Mouse (Mus musculus) CD4-positive, CD25-positive, alpha-beta regulatory T cell, adult 2 months (primary cell): ENCODE measurements at regions not wholly inside any gene's neighbourhood (a gene's known extent, or its start where the extent isn't known, plus 50 kb on each side); places are given as distances from the start of the nearest gene placed in this dataset.

Experiments
- DNase-seq: peaks from one replicate; pipeline ENCODE4 v3.0.0-alpha.2; 2012; ENCODE audit warnings: low read depth, low spot score

- no peak for DNase-seq
Measured at GRCm38 (mm10) chr2:128301709-128302108, 175.9 kb downstream of the Bcl2l11 start.

GRCm38 (mm10) chr2:128304063-128304712, 178.3 kb downstream of the Bcl2l11 start:
- DNase-seq, result no peak

GRCm38 (mm10) chr2:128306693-128307092, 180.9 kb downstream of the Bcl2l11 start:
- no peak for DNase-seq

GRCm38 (mm10) chr2:128309541-128310030, 183.7 kb downstream of the Bcl2l11 start:
- DNase-seq, result no peak

GRCm38 (mm10) chr2:128310081-128310480, 184.2 kb downstream of the Bcl2l11 start:
- DNase-seq, result no peak

GRCm38 (mm10) chr2:128312084-128312594, 186.3 kb downstream of the Bcl2l11 start:
- peak; percentile 47 for DNase-seq

GRCm38 (mm10) chr2:128312659-128313581, 187.1 kb downstream of the Bcl2l11 start:
- DNase-seq, result no peak

GRCm38 (mm10) chr2:128313582-128313918, 187.7 kb downstream of the Bcl2l11 start:
- DNase-seq, result no peak

- no peak for DNase-seq
Measured at GRCm38 (mm10) chr2:128313948-128314347, 188.1 kb downstream of the Bcl2l11 start.

- DNase-seq, result no peak
Measured at GRCm38 (mm10) chr2:128316516-128316915, 190.7 kb downstream of the Bcl2l11 start.

GRCm38 (mm10) chr2:128318266-128318665, 192.4 kb downstream of the Bcl2l11 start:
- no peak for DNase-seq

- DNase-seq, result peak; percentile 51
Measured at GRCm38 (mm10) chr2:128318956-128319355, 193.1 kb downstream of the Bcl2l11 start.

GRCm38 (mm10) chr2:128321475-128321874, 195.6 kb downstream of the Bcl2l11 start:
- DNase-seq, result no peak

- no peak for DNase-seq
Measured at GRCm38 (mm10) chr2:128324256-128325096, 198.6 kb downstream of the Bcl2l11 start.

GRCm38 (mm10) chr2:128325097-128325421, 199.2 kb downstream of the Bcl2l11 start:
- DNase-seq, result no peak

GRCm38 (mm10) chr2:128325456-128325855, 199.6 kb downstream of the Bcl2l11 start:
- DNase-seq, result peak; percentile 89

- DNase-seq, result no peak
Measured at GRCm38 (mm10) chr2:128330833-128331232, 205.0 kb downstream of the Bcl2l11 start.

GRCm38 (mm10) chr2:128331275-128331674, 205.4 kb downstream of the Bcl2l11 start:
- no peak for DNase-seq

GRCm38 (mm10) chr2:128331681-128332080, 205.8 kb downstream of the Bcl2l11 start:
- no peak for DNase-seq

GRCm38 (mm10) chr2:128333401-128334142, 207.7 kb downstream of the Bcl2l11 start:
- DNase-seq, result no peak

GRCm38 (mm10) chr2:128334143-128334470, 208.3 kb downstream of the Bcl2l11 start:
- DNase-seq, result no peak
